Mouse (Mus musculus): ENCODE data around the gene Epha4. TPM values are rescaled to one million over a fixed set of nuclear protein-coding genes. Genes with fewer than 3 reads are reported as not detected.
A peak's percentile ranks its signal among the peaks of the same experiment; 100 is the strongest.

Gene Epha4
- 30.4 and 36.8 TPM in 2 replicates for polyA plus RNA-seq (2015; fragmentation: Nextera tagmentation; extraction: Ambion mirVana)

DNA sequence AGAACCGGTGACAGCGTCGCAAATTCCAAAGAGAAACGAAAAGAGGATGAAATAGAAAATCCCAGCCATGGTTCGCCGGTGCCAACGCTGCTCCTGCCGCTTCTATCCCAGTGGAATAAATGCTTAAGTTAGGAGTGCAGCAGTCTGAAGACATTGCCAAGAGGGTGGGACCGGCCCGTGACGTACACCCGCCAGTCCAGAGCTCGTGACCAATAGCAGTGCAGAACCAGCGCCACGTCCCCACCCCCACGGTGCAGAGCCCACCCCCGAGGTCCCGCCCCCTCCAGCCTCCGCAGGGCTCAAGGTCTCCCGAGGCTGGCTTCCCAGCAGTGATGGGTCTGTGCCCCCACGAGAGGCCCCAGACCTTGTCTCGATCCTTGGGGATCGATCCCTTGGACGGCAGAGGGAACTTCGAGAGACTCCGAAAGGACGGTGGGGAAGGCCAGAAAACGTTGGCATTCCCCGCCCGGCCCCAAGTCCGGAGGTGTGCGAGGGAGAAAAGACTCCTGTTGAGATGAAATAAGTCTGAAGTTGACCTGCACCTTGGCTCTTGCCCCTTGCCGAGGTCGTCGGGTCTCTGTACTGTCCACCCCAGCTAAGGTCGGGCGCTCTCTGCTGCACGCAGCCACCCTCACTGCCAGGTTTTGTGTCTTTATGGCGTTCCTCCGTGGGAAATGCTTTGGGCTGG is at the start of gene Epha4:
Gene Epha4 (minus strand): TSS at position 126 of the 688 bp plus-strand sequence.
- ATAC-seq: peak; percentile 92
- peak within 1 kb of the TSS; percentile 78 for H3K9ac ChIP-seq (ENCODE audit: low read depth, low read length)
- under 1% methylated on average over 39 of the region's 40 CpGs for WGBS
- H3K27ac ChIP-seq (ENCODE audit: low read length): peak within 1 kb of the TSS; percentile 76
- peak within 1 kb of the TSS; percentile 57 for H3K4me3 ChIP-seq (ENCODE audit: low read depth, low read length)
- no peaks in the 10 kb centered on the region for H3K27me3 ChIP-seq (ENCODE audit: control insufficient read depth, insufficient read depth, low read depth, low read length)
- H3K4me1 ChIP-seq (ENCODE audit: control insufficient read depth, insufficient read depth, low read length): peaks cover 25% of the 10 kb centered on the region
- peak within 1 kb of the TSS; percentile 82 for H3K4me2 ChIP-seq (ENCODE audit: low read length)
- H3K9me3 ChIP-seq (replicated peaks; ENCODE audit: control insufficient read depth, low read length, poor library complexity, severe bottlenecking): no peaks in the 10 kb centered on the region
- H3K36me3 ChIP-seq (ENCODE audit: control insufficient read depth, insufficient read depth, low read length): no peaks in the 10 kb centered on the region

DNA sequence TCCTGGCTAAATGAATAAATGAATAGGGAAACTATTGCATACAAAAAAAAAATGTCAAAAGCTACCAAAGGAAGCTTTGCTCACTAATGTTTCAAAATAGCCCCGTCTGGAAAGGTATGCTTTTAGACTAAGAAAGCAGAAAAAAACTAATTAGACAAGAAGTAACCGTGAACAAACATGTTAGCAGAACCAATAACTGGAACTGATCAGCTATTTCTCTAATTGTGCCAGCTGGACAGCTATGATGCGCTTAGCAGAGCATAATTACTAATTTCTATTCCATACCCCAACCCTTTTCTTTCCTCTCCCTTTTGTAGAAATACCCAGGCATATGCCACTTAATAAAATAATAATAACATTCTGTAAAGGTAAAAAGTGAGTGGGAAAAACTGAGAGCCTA is 41.3 kb upstream of the Epha4 start:
- WGBS: 25% methylated on average over 3 of the region's 3 CpGs
- no peak overlapping the region for H3K9ac ChIP-seq (ENCODE audit: low read depth, low read length)
- ATAC-seq: no peak
- H3K4me1 ChIP-seq (ENCODE audit: control insufficient read depth, insufficient read depth, low read length): peaks cover 7% of the 10 kb centered on the region
- H3K4me2 ChIP-seq (ENCODE audit: low read length): no peak overlapping the region
- no peaks in the 10 kb centered on the region for H3K36me3 ChIP-seq (ENCODE audit: control insufficient read depth, insufficient read depth, low read length)
- no peaks in the 10 kb centered on the region for H3K9me3 ChIP-seq (replicated peaks; ENCODE audit: control insufficient read depth, low read length, poor library complexity, severe bottlenecking)
- H3K27me3 ChIP-seq (ENCODE audit: control insufficient read depth, insufficient read depth, low read depth, low read length): no peaks in the 10 kb centered on the region
- H3K4me3 ChIP-seq (ENCODE audit: low read depth, low read length): no peak overlapping the region
- H3K27ac ChIP-seq (ENCODE audit: low read length): no peak overlapping the region

DNA sequence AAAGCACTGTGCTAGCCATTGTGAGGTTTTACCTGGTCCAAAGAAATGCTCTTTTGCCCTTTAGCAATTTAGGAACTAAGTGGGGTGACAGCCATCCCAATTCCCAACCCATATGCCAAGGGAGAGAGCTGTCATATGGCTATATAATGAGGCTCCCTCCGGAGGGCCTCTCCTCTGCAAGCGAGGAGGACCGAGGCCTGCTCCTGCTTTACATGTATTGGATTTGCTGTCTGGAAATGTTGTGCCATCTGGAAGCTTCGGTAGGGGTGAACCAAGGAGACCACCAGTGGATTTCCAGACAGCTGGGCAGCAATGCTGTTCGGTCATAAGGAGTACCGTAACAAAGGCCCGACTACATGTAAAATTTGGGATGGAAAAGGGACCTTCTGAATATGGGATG is 37.0 kb upstream of the Epha4 start:
- no peaks in the 10 kb centered on the region for H3K9me3 ChIP-seq (replicated peaks; ENCODE audit: control insufficient read depth, low read length, poor library complexity, severe bottlenecking)
- ATAC-seq: no peak
- WGBS: 64% methylated on average over 7 of the region's 7 CpGs

DNA sequence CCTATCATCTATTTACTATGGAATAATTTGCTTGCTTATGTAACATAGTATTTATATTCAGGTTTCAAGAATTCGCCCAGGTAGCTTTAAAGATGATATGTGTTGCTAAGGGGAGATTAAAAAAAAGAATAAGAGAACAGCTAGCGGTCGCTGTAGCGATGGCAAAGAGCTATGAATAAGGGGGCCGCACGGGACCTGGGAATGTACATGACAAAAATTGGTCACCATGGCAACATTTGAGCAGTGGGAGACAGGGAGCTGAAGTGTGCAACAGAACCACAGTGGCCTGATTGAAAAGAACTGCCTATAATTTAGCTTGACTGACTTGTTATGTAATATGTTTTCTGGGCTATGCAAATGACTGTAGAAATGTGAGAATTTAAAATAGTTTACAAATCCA is 30.8 kb upstream of the Epha4 start:
- Histone ChIP-seq H3K36me3 (ENCODE audit: control insufficient read depth, insufficient read depth, low read length) (no peaks in the 10 kb centered on the region), H3K4me3 (ENCODE audit: low read depth, low read length) (no peak overlapping the region), H3K9me3 (replicated peaks; ENCODE audit: control insufficient read depth, low read length, poor library complexity, severe bottlenecking) (no peaks in the 10 kb centered on the region), H3K4me1 (ENCODE audit: control insufficient read depth, insufficient read depth, low read length) (peaks cover 27% of the 10 kb centered on the region), H3K9ac (ENCODE audit: low read depth, low read length) (no peak overlapping the region), H3K27ac (ENCODE audit: low read length) (no peak overlapping the region), H3K27me3 (ENCODE audit: control insufficient read depth, insufficient read depth, low read depth, low read length) (no peaks in the 10 kb centered on the region), H3K4me2 (ENCODE audit: low read length) (peak overlapping the region; percentile 28; the same call in 1 of the 2 replicates)
- ATAC-seq: peak; percentile 93
- 5% methylated on average over 6 of the region's 6 CpGs for WGBS

More for the DNA sequence above, 37.0 kb upstream of the Epha4 start:
- no peaks in the 10 kb centered on the region for H3K36me3 ChIP-seq (ENCODE audit: control insufficient read depth, insufficient read depth, low read length)
- no peak overlapping the region for H3K4me3 ChIP-seq (ENCODE audit: low read depth, low read length)
- H3K9ac ChIP-seq (ENCODE audit: low read depth, low read length): no peak overlapping the region
- H3K27ac ChIP-seq (ENCODE audit: low read length): no peak overlapping the region
- H3K4me1 ChIP-seq (ENCODE audit: control insufficient read depth, insufficient read depth, low read length): peaks cover 11% of the 10 kb centered on the region
- H3K4me2 ChIP-seq (ENCODE audit: low read length): no peak overlapping the region
- no peaks in the 10 kb centered on the region for H3K27me3 ChIP-seq (ENCODE audit: control insufficient read depth, insufficient read depth, low read depth, low read length)

DNA sequence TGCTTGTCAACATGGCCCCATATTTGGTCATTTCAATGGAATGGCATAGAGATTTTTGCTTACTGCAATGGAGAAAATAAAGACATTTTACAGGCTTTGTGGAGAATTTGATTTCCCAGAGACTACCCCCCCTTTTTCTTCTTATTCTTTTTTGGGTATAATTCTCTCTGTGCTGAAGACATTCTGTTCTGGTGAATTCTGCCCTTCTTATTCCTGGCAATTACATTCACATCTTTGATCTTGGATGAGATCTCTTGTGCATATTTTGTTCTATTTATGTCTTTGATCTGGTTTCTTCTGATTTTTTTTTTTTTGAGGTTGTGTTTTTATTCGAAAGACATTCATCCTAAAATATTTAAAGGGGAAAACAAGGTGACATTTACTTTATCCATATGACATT is 30.1 kb upstream of the Epha4 start:
- no peak overlapping the region for H3K4me3 ChIP-seq (ENCODE audit: low read depth, low read length)
- H3K9me3 ChIP-seq (replicated peaks; ENCODE audit: control insufficient read depth, low read length, poor library complexity, severe bottlenecking): no peaks in the 10 kb centered on the region
- H3K27ac ChIP-seq (ENCODE audit: low read length): 0 out of 2 replicates have a peak overlapping the region, but pooled peaks have one; percentile 22
- no peak for ATAC-seq
- no peak overlapping the region for H3K4me2 ChIP-seq (ENCODE audit: low read length)
- no peak overlapping the region for H3K9ac ChIP-seq (ENCODE audit: low read depth, low read length)
- no peaks in the 10 kb centered on the region for H3K36me3 ChIP-seq (ENCODE audit: control insufficient read depth, insufficient read depth, low read length)
- 55% methylated on average over 1 of the region's 1 CpGs for WGBS
- H3K27me3 ChIP-seq (ENCODE audit: control insufficient read depth, insufficient read depth, low read depth, low read length): no peaks in the 10 kb centered on the region
- H3K4me1 ChIP-seq (ENCODE audit: control insufficient read depth, insufficient read depth, low read length): peaks cover 27% of the 10 kb centered on the region

DNA sequence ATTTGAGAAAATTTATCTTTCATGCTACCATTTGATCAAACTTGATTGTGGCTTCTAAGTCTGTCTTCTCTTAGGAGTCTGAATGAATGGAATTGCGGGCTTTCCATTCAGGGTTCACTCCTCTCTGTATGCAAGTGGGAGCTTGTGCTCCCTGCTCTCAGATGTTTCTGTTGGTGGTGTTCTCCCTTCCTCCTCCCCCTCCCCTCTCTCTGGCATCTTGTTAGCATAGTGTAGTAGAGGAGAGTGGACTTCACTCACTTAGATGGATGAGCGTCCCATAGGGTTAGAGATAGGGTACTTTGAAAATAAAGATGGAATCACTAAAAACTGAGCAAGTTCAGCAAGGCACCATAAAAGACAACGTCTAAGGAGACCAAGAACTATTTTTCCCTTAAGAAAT is 29.4 kb upstream of the Epha4 start:
- Histone ChIP-seq H3K4me2 (ENCODE audit: low read length) (no peak overlapping the region), H3K27me3 (ENCODE audit: control insufficient read depth, insufficient read depth, low read depth, low read length) (no peaks in the 10 kb centered on the region), H3K9ac (ENCODE audit: low read depth, low read length) (no peak overlapping the region), H3K4me1 (ENCODE audit: control insufficient read depth, insufficient read depth, low read length) (peaks cover 27% of the 10 kb centered on the region), H3K4me3 (ENCODE audit: low read depth, low read length) (no peak overlapping the region), H3K36me3 (ENCODE audit: control insufficient read depth, insufficient read depth, low read length) (no peaks in the 10 kb centered on the region), H3K9me3 (replicated peaks; ENCODE audit: control insufficient read depth, low read length, poor library complexity, severe bottlenecking) (no peaks in the 10 kb centered on the region), H3K27ac (ENCODE audit: low read length) (no peak overlapping the region)
- WGBS: 32% methylated on average over 3 of the region's 3 CpGs
- ATAC-seq: no peak

DNA sequence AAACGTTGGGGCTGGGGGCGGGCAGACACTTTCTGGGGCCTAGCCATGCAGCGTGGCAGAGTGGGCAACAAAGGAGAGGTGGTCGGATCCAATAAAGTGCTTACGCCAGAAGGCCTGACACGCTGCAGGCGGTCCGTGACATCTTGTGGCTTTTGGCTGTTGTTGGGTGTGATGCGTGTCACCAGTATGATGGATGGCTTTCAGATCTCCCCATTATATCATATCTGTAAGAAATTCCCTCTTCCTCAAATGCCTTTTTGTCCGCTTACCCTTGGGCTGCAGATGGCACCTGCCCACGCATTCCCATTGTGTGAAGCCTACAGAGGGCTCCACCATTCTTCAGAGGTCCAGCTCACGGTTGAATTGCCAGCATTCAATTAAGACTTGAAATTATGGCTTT is 25.1 kb upstream of the Epha4 start:
- no peak overlapping the region for H3K4me2 ChIP-seq (ENCODE audit: low read length)
- no peaks in the 10 kb centered on the region for H3K27me3 ChIP-seq (ENCODE audit: control insufficient read depth, insufficient read depth, low read depth, low read length)
- 63% methylated on average over 12 of the region's 12 CpGs for WGBS
- H3K36me3 ChIP-seq (ENCODE audit: control insufficient read depth, insufficient read depth, low read length): no peaks in the 10 kb centered on the region
- no peak overlapping the region for H3K9ac ChIP-seq (ENCODE audit: low read depth, low read length)
- no peak for ATAC-seq
- no peak overlapping the region for H3K27ac ChIP-seq (ENCODE audit: low read length)
- no peaks in the 10 kb centered on the region for H3K9me3 ChIP-seq (replicated peaks; ENCODE audit: control insufficient read depth, low read length, poor library complexity, severe bottlenecking)
- peaks cover 8% of the 10 kb centered on the region for H3K4me1 ChIP-seq (ENCODE audit: control insufficient read depth, insufficient read depth, low read length)
- no peak overlapping the region for H3K4me3 ChIP-seq (ENCODE audit: low read depth, low read length)

DNA sequence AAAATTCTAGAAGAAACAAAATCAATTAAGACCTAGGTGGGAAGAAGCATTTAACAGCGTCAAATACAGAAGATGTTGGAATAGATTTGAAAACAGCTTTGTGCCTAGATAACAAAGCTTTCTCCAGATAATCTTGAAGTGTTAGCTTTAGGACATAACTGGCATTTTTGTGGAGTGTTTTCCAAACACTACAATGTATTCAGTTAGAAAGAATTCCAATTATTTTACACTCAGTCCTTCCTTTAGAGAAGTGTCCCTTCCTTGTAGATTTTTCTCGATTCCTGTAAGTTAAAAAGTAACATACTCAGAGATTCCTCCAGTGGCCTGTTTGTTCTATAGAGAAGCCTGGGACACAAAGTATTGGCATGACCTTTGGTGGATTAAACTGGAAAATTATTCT is 23.7 kb upstream of the Epha4 start:
- H3K4me1 ChIP-seq (ENCODE audit: control insufficient read depth, insufficient read depth, low read length): no peaks in the 10 kb centered on the region
- no peak for ATAC-seq
- 57% methylated on average over 2 of the region's 2 CpGs for WGBS
- no peaks in the 10 kb centered on the region for H3K9me3 ChIP-seq (replicated peaks; ENCODE audit: control insufficient read depth, low read length, poor library complexity, severe bottlenecking)
- no peak overlapping the region for H3K4me2 ChIP-seq (ENCODE audit: low read length)
- no peak overlapping the region for H3K27ac ChIP-seq (ENCODE audit: low read length)
- no peak overlapping the region for H3K9ac ChIP-seq (ENCODE audit: low read depth, low read length)
- H3K27me3 ChIP-seq (ENCODE audit: control insufficient read depth, insufficient read depth, low read depth, low read length): no peaks in the 10 kb centered on the region
- H3K4me3 ChIP-seq (ENCODE audit: low read depth, low read length): no peak overlapping the region
- no peaks in the 10 kb centered on the region for H3K36me3 ChIP-seq (ENCODE audit: control insufficient read depth, insufficient read depth, low read length)

DNA sequence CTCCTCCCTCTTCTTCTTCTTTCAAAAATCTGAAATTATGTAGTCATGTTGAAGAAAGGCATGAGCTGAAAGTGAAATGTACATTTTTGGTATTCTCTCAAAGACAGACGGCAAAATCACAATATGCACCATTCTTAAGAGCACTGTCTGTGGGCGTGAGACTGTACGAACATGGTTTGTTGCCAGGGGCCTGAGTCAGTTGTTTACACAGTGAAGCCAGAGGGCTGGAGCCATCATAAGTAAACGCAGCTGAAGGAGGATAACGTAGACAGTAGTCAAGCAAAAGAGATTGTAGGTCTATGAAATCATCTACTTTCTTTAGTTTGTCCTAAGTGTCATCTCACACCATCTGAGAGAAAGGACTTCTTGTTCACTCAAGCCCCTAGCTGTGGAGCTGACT is 21.0 kb upstream of the Epha4 start:
- ATAC-seq: no peak
- WGBS: 84% methylated on average over 5 of the region's 5 CpGs

More for the DNA sequence above, 21.0 kb upstream of the Epha4 start:
- H3K4me1 ChIP-seq (ENCODE audit: control insufficient read depth, insufficient read depth, low read length): peaks cover 4% of the 10 kb centered on the region; the same call in 1 of the 2 replicates
- H3K27me3 ChIP-seq (ENCODE audit: control insufficient read depth, insufficient read depth, low read depth, low read length): no peaks in the 10 kb centered on the region
- H3K36me3 ChIP-seq (ENCODE audit: control insufficient read depth, insufficient read depth, low read length): no peaks in the 10 kb centered on the region
- H3K9me3 ChIP-seq (replicated peaks; ENCODE audit: control insufficient read depth, low read length, poor library complexity, severe bottlenecking): no peaks in the 10 kb centered on the region
- H3K9ac ChIP-seq (ENCODE audit: low read depth, low read length): no peak overlapping the region
- H3K27ac ChIP-seq (ENCODE audit: low read length): no peak overlapping the region
- H3K4me2 ChIP-seq (ENCODE audit: low read length): no peak overlapping the region
- no peak overlapping the region for H3K4me3 ChIP-seq (ENCODE audit: low read depth, low read length)
